Mouse (Mus musculus) T-helper 2 cell (primary cell): ENCODE data around the gene Rap2a.

Experiments
- in situ Hi-C: fragments of 300-600 bp; cut with MboI, MseI; formaldehyde crosslinking; loops from one replicate; pipeline ENCODE4 v1.15.1; 2025; ENCODE audit warnings: high pct_unique_total_duplicates

The Rap2a gene

GRCm38 (mm10) chr14:120539626-120540025, 61.4 kb downstream of the Rap2a start:
- in situ Hi-C loops = loop anchor here (5.0 kb wide), 1 partner anchor 63 kb away; no protein-coding TSS in a partner anchor

DNA sequence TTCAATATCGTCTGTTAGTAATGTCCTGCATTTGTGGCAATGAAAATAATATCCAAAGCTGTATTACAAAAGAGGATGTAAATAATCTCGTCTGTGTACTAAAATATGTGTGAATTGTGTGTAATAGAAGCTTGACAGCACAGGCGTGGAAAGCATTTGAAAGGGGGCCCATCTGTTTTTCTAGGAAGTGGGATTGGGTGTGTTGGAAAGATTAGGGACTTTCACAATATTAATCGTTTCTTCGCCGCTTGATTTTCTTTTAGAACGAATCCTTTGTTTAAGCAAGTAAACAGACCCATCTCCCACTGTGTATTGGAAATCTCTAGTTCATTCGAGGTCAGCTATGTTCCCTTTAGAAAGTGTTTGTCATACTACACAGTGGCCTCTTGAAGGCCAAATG, 64.2 kb downstream of the Rap2a start:
- in situ Hi-C loops = loop anchor here (5.0 kb wide), 1 partner anchor 60 kb away; no protein-coding TSS in a partner anchor

- in situ Hi-C loops = loop anchor here (5.0 kb wide), 1 partner anchor 59 kb away; no protein-coding TSS in a partner anchor
Measured at GRCm38 (mm10) chr14:120542976-120543375, 64.7 kb downstream of the Rap2a start.

DNA sequence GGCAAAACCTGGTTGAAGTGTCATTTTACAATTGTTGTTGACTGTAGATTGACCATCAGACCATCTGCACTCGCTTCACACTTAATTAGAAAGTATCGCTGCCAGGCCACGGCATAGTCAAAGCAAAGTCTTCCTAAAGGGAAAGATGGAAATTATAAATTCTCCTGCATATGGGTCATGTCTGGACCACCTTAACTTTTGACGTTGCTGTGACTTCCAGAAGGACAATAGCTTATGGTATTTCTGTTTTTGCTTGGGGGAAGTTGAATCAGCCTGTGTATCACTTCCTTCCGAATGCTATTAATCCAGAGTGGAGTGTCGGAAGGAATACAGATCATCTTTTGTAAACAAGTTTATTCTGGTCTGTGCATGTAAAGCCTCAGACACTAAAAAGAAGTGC, 65.6 kb downstream of the Rap2a start:
- in situ Hi-C loops = loop anchor here (5.0 kb wide), 1 partner anchor 58 kb away; no protein-coding TSS in a partner anchor

GRCm38 (mm10) chr14:120544495-120544894, 66.3 kb downstream of the Rap2a start:
- in situ Hi-C loops = loop anchor here (5.0 kb wide), 1 partner anchor 58 kb away; no protein-coding TSS in a partner anchor

DNA sequence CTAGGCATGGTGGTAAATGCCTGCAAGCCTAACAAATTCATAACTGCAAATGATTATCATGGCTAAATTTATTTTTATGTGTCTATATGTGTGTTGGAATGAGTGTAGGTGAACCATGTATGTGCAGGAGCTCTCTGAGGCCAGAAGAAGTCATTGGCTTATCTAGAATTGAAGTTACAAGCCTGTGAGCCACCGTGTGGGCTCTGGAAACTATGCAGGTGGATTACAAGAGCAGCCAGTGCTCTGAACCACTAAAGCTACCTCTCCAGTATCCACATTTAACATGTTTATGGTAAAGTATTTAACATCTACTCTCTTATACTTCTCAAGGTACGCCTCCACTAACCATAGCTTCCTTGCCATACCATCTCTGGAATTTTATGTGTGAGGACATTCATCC, 66.7 kb downstream of the Rap2a start:
- in situ Hi-C loops = loop anchor here (5.0 kb wide), 1 partner anchor 57 kb away; no protein-coding TSS in a partner anchor
